Mouse (Mus musculus): Measurements from ENCODE around the gene Net1.
"Not testable (repeated sequence)": the region's sequence is repeated elsewhere in the genome, so short reads cannot be mapped to it uniquely, and the experiment has no call there.

Gene Net1

GRCm38 (mm10) chr13:3917571-3918311, at the start of gene Net1, which contains the start of gene Tubal3:
TSS of gene Net1 (minus strand) at chr13:3918220.
TSS of gene Tubal3 (plus strand) at chr13:3918274.
- DNase-seq (ENCODE audit: low read depth, low spot score) = peak; percentile 91

- peak; percentile 56 for DNase-seq (ENCODE audit: low read depth, low spot score)
Measured at GRCm38 (mm10) chr13:3951198-3951914, 33.3 kb upstream of the Net1 start.

GRCm38 (mm10) chr13:3949477-3949876, 31.5 kb upstream of the Net1 start:
- DNase-seq (ENCODE audit: low read depth, low spot score) = no peak

GRCm38 (mm10) chr13:3947267-3947666, 29.2 kb upstream of the Net1 start:
- peak; percentile 48 for DNase-seq (ENCODE audit: low read depth, low spot score)

GRCm38 (mm10) chr13:3945249-3945648, 27.2 kb upstream of the Net1 start, which contains the start of gene Ucn3:
TSS of gene Ucn3 (minus strand) at chr13:3945349.
- DNase-seq (ENCODE audit: low read depth, low spot score) = no peak

- DNase-seq (ENCODE audit: low read depth, low spot score) = no peak
Measured at GRCm38 (mm10) chr13:3944699-3945098, 26.7 kb upstream of the Net1 start.

- DNase-seq (ENCODE audit: low read depth, low spot score) = no peak
Measured at GRCm38 (mm10) chr13:3926046-3926445, 8.0 kb upstream of the Net1 start.

- DNase-seq (ENCODE audit: low read depth, low spot score) = no peak
Measured at GRCm38 (mm10) chr13:3925632-3926031, 7.6 kb upstream of the Net1 start.

GRCm38 (mm10) chr13:3924483-3924882, 6.5 kb upstream of the Net1 start:
- no peak for DNase-seq (ENCODE audit: low read depth, low spot score)

GRCm38 (mm10) chr13:3913504-3913903, 4.5 kb downstream of the Net1 start:
- DNase-seq (ENCODE audit: low read depth, low spot score) = no peak

- DNase-seq (ENCODE audit: low read depth, low spot score) = peak; percentile 56
Measured at GRCm38 (mm10) chr13:3910356-3910755, 7.7 kb downstream of the Net1 start.

GRCm38 (mm10) chr13:3908262-3908661, 9.8 kb downstream of the Net1 start:
- no peak for DNase-seq (ENCODE audit: low read depth, low spot score)

GRCm38 (mm10) chr13:3907151-3907696, 10.8 kb downstream of the Net1 start:
- no peak for DNase-seq (ENCODE audit: low read depth, low spot score)

- DNase-seq (ENCODE audit: low read depth, low spot score) = no peak
Measured at GRCm38 (mm10) chr13:3899301-3899700, 18.7 kb downstream of the Net1 start.

- not testable (repeated sequence) for DNase-seq (ENCODE audit: low read depth, low spot score)
Measured at GRCm38 (mm10) chr13:3898202-3898601, 19.8 kb downstream of the Net1 start.

GRCm38 (mm10) chr13:3896913-3897312, 21.1 kb downstream of the Net1 start:
- peak; percentile 72 for DNase-seq (ENCODE audit: low read depth, low spot score)

- no peak for DNase-seq (ENCODE audit: low read depth, low spot score)
Measured at GRCm38 (mm10) chr13:3896032-3896431, 22.0 kb downstream of the Net1 start.

- DNase-seq (ENCODE audit: low read depth, low spot score) = no peak
Measured at GRCm38 (mm10) chr13:3895397-3895980, 22.5 kb downstream of the Net1 start.

GRCm38 (mm10) chr13:3894549-3894948, 23.5 kb downstream of the Net1 start:
- no peak for DNase-seq (ENCODE audit: low read depth, low spot score)

GRCm38 (mm10) chr13:3893126-3893734, 24.8 kb downstream of the Net1 start:
- DNase-seq (ENCODE audit: low read depth, low spot score) = peak; percentile 92

GRCm38 (mm10) chr13:3892601-3893000, 25.4 kb downstream of the Net1 start:
- DNase-seq (ENCODE audit: low read depth, low spot score) = no peak

Data from R1 (cell line).